In the genomic region with DNA sequence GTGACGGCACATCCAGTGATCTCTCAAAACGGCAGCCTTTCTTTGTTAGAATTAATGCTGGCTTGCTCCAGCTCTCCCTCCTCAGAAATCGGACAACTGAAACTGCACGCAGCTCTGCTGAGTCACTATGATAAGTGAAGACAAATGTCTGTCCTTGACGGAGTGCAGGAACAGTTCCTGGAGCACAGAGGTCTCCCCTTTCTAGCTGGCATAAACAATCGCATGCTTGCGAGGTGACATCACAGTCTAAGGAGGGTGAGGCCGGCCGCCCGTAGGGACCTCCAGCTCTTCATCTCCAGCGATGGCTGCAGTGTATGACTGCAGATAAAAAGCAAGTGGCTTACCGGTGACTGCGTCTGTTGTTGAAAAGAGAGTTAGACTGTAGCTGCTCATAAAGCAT, we compare ENCODE assay signal across 8 mouse cellular contexts. TPM values are rescaled to one million over a fixed set of nuclear protein-coding genes. Genes with fewer than 3 reads are reported as not detected.
DNase-seq lines count a peak whose midpoint lies in the region; ATAC-seq and TF ChIP-seq lines count a peak whose summit lies in the region.

No protein-coding gene starts in this region.

- H3K36me3 ChIP-seq in kidney, embryonic 15.5 days = peaks cover 96% of the 10 kb centered on the region
- peaks cover 64% of the 10 kb centered on the region for H3K36me3 ChIP-seq in heart, postnatal 0 days (replicated peaks; ENCODE audit: control insufficient read depth, insufficient read depth, low read length)
- H3K36me3 ChIP-seq in lung, embryonic 14.5 days (ENCODE audit: insufficient read depth) = peaks cover 87% of the 10 kb centered on the region

- TF ChIP-seq CTCF in heart, postnatal 0 days (IDR thresholded peaks at IDR 0.05; ENCODE audit: low read depth) = no peak
- no peak for TF ChIP-seq CTCF in lung, embryonic 14.5 days (IDR thresholded peaks at IDR 0.05; ENCODE audit: low read depth)

- 64% methylated on average over 13 of the region's 13 CpGs for WGBS in kidney, embryonic 15.5 days
- 7% methylated on average over 13 of the region's 13 CpGs for WGBS in heart, postnatal 0 days
- WGBS in lung, embryonic 14.5 days = 24% methylated on average over 13 of the region's 13 CpGs

- H3K9ac ChIP-seq in kidney, embryonic 15.5 days = no peak overlapping the region
- H3K9ac ChIP-seq in heart, postnatal 0 days (replicated peaks; ENCODE audit: low read depth, low read length) = no peak overlapping the region
- H3K9ac ChIP-seq in lung, embryonic 14.5 days = no peak overlapping the region

- H3K9me3 ChIP-seq in kidney, embryonic 15.5 days (replicated peaks) = no peaks in the 10 kb centered on the region
- H3K9me3 ChIP-seq in heart, postnatal 0 days (replicated peaks; ENCODE audit: control insufficient read depth, low read length) = no peaks in the 10 kb centered on the region
- H3K9me3 ChIP-seq in lung, embryonic 14.5 days (ENCODE audit: low read depth, low read length) = no peaks in the 10 kb centered on the region

- no peak overlapping the region for H3K27ac ChIP-seq in kidney, embryonic 15.5 days
- peak overlapping the region; percentile 82 for H3K27ac ChIP-seq in heart, postnatal 0 days (ENCODE audit: low read depth)
- H3K27ac ChIP-seq in lung, embryonic 14.5 days (ENCODE audit: low read depth) = peak overlapping the region; percentile 34; the same call in 1 of the 2 replicates

- DNase-seq in kidney, adult 11 months = peak; percentile 38
- peak; percentile 16 for DNase-seq in embryo, embryonic 11.5 days (ENCODE audit: low read depth, low spot score)
- DNase-seq in heart, postnatal 0 days (ENCODE audit: low spot score) = peak; percentile 90
- peak; percentile 70 for DNase-seq in lung, embryonic 14.5 days
- DNase-seq in urinary bladder, postnatal 36 days (ENCODE audit: low spot score in 2 of 2) = peak; percentile 59 to 60
- DNase-seq in thymus, postnatal 0 days (ENCODE audit: low spot score) = no peak
- no peak for DNase-seq in left cerebral cortex, adult 9 months (ENCODE audit: low spot score in 2 of 2)

- peak; percentile 66; the same call in 1 of the 2 replicates for TF ChIP-seq EP300 in heart, postnatal 0 days (IDR thresholded peaks at IDR 0.05; ENCODE audit: low read depth)

- H3K4me3 ChIP-seq in kidney, embryonic 15.5 days (replicated peaks) = no peak overlapping the region
- no peak overlapping the region for H3K4me3 ChIP-seq in heart, postnatal 0 days (ENCODE audit: low read depth, low read length)
- H3K4me3 ChIP-seq in lung, embryonic 14.5 days (ENCODE audit: low read depth, low read length) = no peak overlapping the region

- no peak for ATAC-seq in kidney, embryonic 15.5 days (replicated peaks; ENCODE audit: low FRiP score)
- peak; percentile 94 for ATAC-seq in heart, postnatal 0 days (ENCODE audit: insufficient read depth, low read depth)
- ATAC-seq in lung, embryonic 14.5 days (ENCODE audit: insufficient read depth) = peak; percentile 77

- H3K4me1 ChIP-seq in kidney, embryonic 15.5 days = peaks cover 8% of the 10 kb centered on the region
- peaks cover 4% of the 10 kb centered on the region for H3K4me1 ChIP-seq in heart, postnatal 0 days (ENCODE audit: control insufficient read depth, insufficient read depth)
- H3K4me1 ChIP-seq in lung, embryonic 14.5 days (ENCODE audit: insufficient read depth) = no peaks in the 10 kb centered on the region

- no peak overlapping the region for H3K4me2 ChIP-seq in kidney, embryonic 15.5 days
- H3K4me2 ChIP-seq in heart, postnatal 0 days (ENCODE audit: low read depth, low read length) = peak overlapping the region; percentile 40
- H3K4me2 ChIP-seq in lung, embryonic 14.5 days = no peak overlapping the region

- H3K27me3 ChIP-seq in kidney, embryonic 15.5 days = no peaks in the 10 kb centered on the region
- H3K27me3 ChIP-seq in heart, postnatal 0 days (ENCODE audit: control insufficient read depth, insufficient read depth, low read length) = no peaks in the 10 kb centered on the region
- no peaks in the 10 kb centered on the region for H3K27me3 ChIP-seq in lung, embryonic 14.5 days (ENCODE audit: insufficient read depth, low read length)

RNA-seq across cellular contexts. Expression of a gene that starts 31.0 kb away (rescaled TPM):
- polyA plus RNA-seq in kidney, embryonic 15.5 days (2015; fragmentation: Nextera tagmentation; extraction: Ambion mirVana) = 41.0 and 45.1 TPM in 2 replicates
- 0.54 and 4.7 TPM in 2 replicates for total RNA-seq in heart, postnatal 0 days (2014; rRNA removed; ENCODE audit: low replicate concordance)
- 13.3 and 14.6 TPM in 2 replicates for polyA plus RNA-seq in heart, postnatal 0 days (2015; fragmentation: Nextera tagmentation; extraction: Ambion mirVana)
- 45.5 and 46.7 TPM in 2 replicates for polyA plus RNA-seq in lung, embryonic 14.5 days (2014; fragmentation: Nextera tagmentation; extraction: Ambion mirVana)
- 41.4 and 50.8 TPM in 2 replicates for polyA plus RNA-seq in thymus, postnatal 0 days (2015; fragmentation: Nextera tagmentation; extraction: Ambion mirVana)

RNA-seq across cellular contexts. Expression of a gene that starts 34.8 kb away (rescaled TPM):
- 34.6 and 35.7 TPM in 2 replicates for polyA plus RNA-seq in kidney, embryonic 15.5 days (2015; fragmentation: Nextera tagmentation; extraction: Ambion mirVana)
- 3.9 and 11.7 TPM in 2 replicates for total RNA-seq in heart, postnatal 0 days (2014; rRNA removed; ENCODE audit: low replicate concordance)
- 20.4 and 20.6 TPM in 2 replicates for polyA plus RNA-seq in heart, postnatal 0 days (2015; fragmentation: Nextera tagmentation; extraction: Ambion mirVana)
- polyA plus RNA-seq in lung, embryonic 14.5 days (2014; fragmentation: Nextera tagmentation; extraction: Ambion mirVana) = 30.5 and 32.8 TPM in 2 replicates
- 14.8 and 17.6 TPM in 2 replicates for polyA plus RNA-seq in thymus, postnatal 0 days (2015; fragmentation: Nextera tagmentation; extraction: Ambion mirVana)

RNA-seq across cellular contexts. Expression of a gene that starts 35.1 kb away (rescaled TPM):
- polyA plus RNA-seq in kidney, embryonic 15.5 days (2015; fragmentation: Nextera tagmentation; extraction: Ambion mirVana) = 15.0 and 16.6 TPM in 2 replicates
- total RNA-seq in heart, postnatal 0 days (2014; rRNA removed; ENCODE audit: low replicate concordance) = 3.7 and 7.7 TPM in 2 replicates
- 2.9 and 3.0 TPM in 2 replicates for polyA plus RNA-seq in heart, postnatal 0 days (2015; fragmentation: Nextera tagmentation; extraction: Ambion mirVana)
- 15.2 and 15.4 TPM in 2 replicates for polyA plus RNA-seq in lung, embryonic 14.5 days (2014; fragmentation: Nextera tagmentation; extraction: Ambion mirVana)
- 8.5 and 9.5 TPM in 2 replicates for polyA plus RNA-seq in thymus, postnatal 0 days (2015; fragmentation: Nextera tagmentation; extraction: Ambion mirVana)

RNA-seq across cellular contexts. Expression of a gene that starts 47.9 kb away (rescaled TPM):
- polyA plus RNA-seq in kidney, embryonic 15.5 days (2015; fragmentation: Nextera tagmentation; extraction: Ambion mirVana) = 0.16 TPM in 1 of 2 replicates, not detected in the other
- total RNA-seq in heart, postnatal 0 days (2014; rRNA removed; ENCODE audit: low replicate concordance) = 1.0 TPM in 1 of 2 replicates, not detected in the other
- polyA plus RNA-seq in heart, postnatal 0 days (2015; fragmentation: Nextera tagmentation; extraction: Ambion mirVana) = 0.05 and 0.08 TPM in 2 replicates
- polyA plus RNA-seq in lung, embryonic 14.5 days (2014; fragmentation: Nextera tagmentation; extraction: Ambion mirVana) = 0.07 TPM in 1 of 2 replicates, not detected in the other
- 0.07 and 0.12 TPM in 2 replicates for polyA plus RNA-seq in thymus, postnatal 0 days (2015; fragmentation: Nextera tagmentation; extraction: Ambion mirVana)

RNA-seq across cellular contexts. Expression of a gene that starts 48.1 kb away (rescaled TPM):
- 622 and 668 TPM in 2 replicates for polyA plus RNA-seq in kidney, embryonic 15.5 days (2015; fragmentation: Nextera tagmentation; extraction: Ambion mirVana)
- total RNA-seq in heart, postnatal 0 days (2014; rRNA removed; ENCODE audit: low replicate concordance) = 84.3 and 86.2 TPM in 2 replicates
- polyA plus RNA-seq in heart, postnatal 0 days (2015; fragmentation: Nextera tagmentation; extraction: Ambion mirVana) = 151 and 154 TPM in 2 replicates
- polyA plus RNA-seq in lung, embryonic 14.5 days (2014; fragmentation: Nextera tagmentation; extraction: Ambion mirVana) = 732 and 736 TPM in 2 replicates
- 705 and 759 TPM in 2 replicates for polyA plus RNA-seq in thymus, postnatal 0 days (2015; fragmentation: Nextera tagmentation; extraction: Ambion mirVana)

Comparison
In these comparisons a context has a peak if more than half of its experiments do, and no peak if none do; other contexts are left out.
1. DNase-seq: peak in kidney, adult 11 months (single experiment), embryo, embryonic 11.5 days (single experiment), heart, postnatal 0 days (single experiment), lung, embryonic 14.5 days (single experiment) and urinary bladder, postnatal 36 days (2 of 2); none in thymus, postnatal 0 days (single experiment) and left cerebral cortex, adult 9 months (0 of 2).